ENCODE assay signal across 9 mouse cellular contexts in the genomic region with DNA sequence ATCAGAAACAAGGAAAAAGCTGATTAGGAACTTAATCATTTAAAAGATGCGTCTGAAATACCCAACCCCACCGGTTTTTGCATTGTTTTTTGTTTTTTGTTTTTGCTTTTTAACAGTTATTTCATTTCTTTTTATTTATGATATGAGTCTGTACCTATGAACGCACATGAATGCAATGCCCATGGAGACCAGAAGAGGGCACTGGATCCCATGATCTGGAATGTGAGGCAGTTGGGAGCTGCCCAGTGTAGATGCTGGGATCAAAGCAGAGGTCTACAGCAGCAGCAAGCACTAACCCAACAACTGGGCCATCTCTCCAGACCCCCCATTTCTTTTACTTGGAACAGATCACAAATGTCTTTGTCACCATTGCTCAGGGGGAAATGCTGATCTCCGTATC. TPM values are rescaled to one million over a fixed set of nuclear protein-coding genes. Genes with fewer than 3 reads are reported as not detected.
DNase-seq lines count a peak whose midpoint lies in the region; ATAC-seq lines count a peak whose summit lies in the region.
"Had no signal": no experiment of that assay in that cellular context is flagged by ENCODE, and none has a peak within 500 bp of the region (broad histone marks: within the 10 kb centered on the region; RNA-seq: fewer than 3 reads in every experiment).

No protein-coding gene starts in this region.

- no peak overlapping the region for H3K27ac ChIP-seq in heart, embryonic 12.5 days (ENCODE audit: poor library complexity, severe bottlenecking)
- no peak overlapping the region for H3K27ac ChIP-seq in embryonic facial prominence, embryonic 11.5 days (replicated peaks; ENCODE audit: low read depth, low read length)
- H3K27ac ChIP-seq: embryonic facial prominence, embryonic 13.5 days had no signal

- peak; percentile 76 for DNase-seq in heart, adult 11 months
- DNase-seq in 416B (ENCODE audit: low read depth): peak; percentile 66
- DNase-seq in T-cell, adult 2 months (ENCODE audit: low spot score): peak; percentile 24
- DNase-seq in embryonic facial prominence, embryonic 11.5 days (ENCODE audit: low spot score): peak; percentile 67
- DNase-seq in large intestine, adult 2 months (ENCODE audit: low read depth, low spot score): peak; percentile 53
- DNase-seq in retina, postnatal 7 days (ENCODE audit: low read depth, low spot score): peak; percentile 32
- DNase-seq in right cerebral cortex, postnatal 25 days: no peak

- H3K36me3 ChIP-seq in heart, embryonic 12.5 days: no peaks in the 10 kb centered on the region
- no peaks in the 10 kb centered on the region for H3K36me3 ChIP-seq in embryonic facial prominence, embryonic 11.5 days (replicated peaks; ENCODE audit: control insufficient read depth, insufficient read depth, low read depth, low read length)
- H3K36me3 ChIP-seq: embryonic facial prominence, embryonic 13.5 days had no signal

- no peaks in the 10 kb centered on the region for H3K4me1 ChIP-seq in heart, embryonic 12.5 days (replicated peaks)
- H3K4me1 ChIP-seq in embryonic facial prominence, embryonic 11.5 days (ENCODE audit: control insufficient read depth, insufficient read depth, low read length): no peaks in the 10 kb centered on the region
- H3K4me1 ChIP-seq: embryonic facial prominence, embryonic 13.5 days had no signal

- no peak for ATAC-seq in heart, embryonic 12.5 days (ENCODE audit: insufficient number of reproducible peaks, low FRiP score)
- ATAC-seq in embryonic facial prominence, embryonic 11.5 days (replicated peaks; ENCODE audit: insufficient number of reproducible peaks, low FRiP score, low TSS enrichment, low read depth): no peak

- H3K4me2 ChIP-seq in heart, embryonic 12.5 days: no peak overlapping the region
- H3K4me2 ChIP-seq in embryonic facial prominence, embryonic 11.5 days (ENCODE audit: low read depth, low read length): no peak overlapping the region
- H3K4me2 ChIP-seq: embryonic facial prominence, embryonic 13.5 days had no signal

- no peak overlapping the region for H3K9ac ChIP-seq in heart, embryonic 12.5 days
- no peak overlapping the region for H3K9ac ChIP-seq in embryonic facial prominence, embryonic 11.5 days (replicated peaks; ENCODE audit: low read length)
- H3K9ac ChIP-seq: embryonic facial prominence, embryonic 13.5 days had no signal

- H3K4me3 ChIP-seq in heart, embryonic 12.5 days: no peak overlapping the region
- no peak overlapping the region for H3K4me3 ChIP-seq in embryonic facial prominence, embryonic 11.5 days (ENCODE audit: low read depth, low read length)
- H3K4me3 ChIP-seq: embryonic facial prominence, embryonic 13.5 days had no signal

- H3K27me3 ChIP-seq in heart, embryonic 12.5 days (replicated peaks): no peaks in the 10 kb centered on the region
- H3K27me3 ChIP-seq in embryonic facial prominence, embryonic 11.5 days (ENCODE audit: control insufficient read depth, insufficient read depth, low read length): no peaks in the 10 kb centered on the region
- H3K27me3 ChIP-seq: embryonic facial prominence, embryonic 13.5 days had no signal

- 43% methylated on average over 4 of the region's 4 CpGs for whole genome bisulfite sequencing in heart, embryonic 12.5 days
- 47% methylated on average over 4 of the region's 4 CpGs for WGBS in embryonic facial prominence, embryonic 11.5 days
- 48% methylated on average over 4 of the region's 4 CpGs for WGBS in large intestine, adult 2 months

- H3K9me3 ChIP-seq in heart, embryonic 12.5 days (replicated peaks): no peaks in the 10 kb centered on the region; the same call in 1 of the 2 replicates
- H3K9me3 ChIP-seq in embryonic facial prominence, embryonic 11.5 days (replicated peaks; ENCODE audit: control insufficient read depth, low read length): no peaks in the 10 kb centered on the region
- H3K9me3 ChIP-seq: embryonic facial prominence, embryonic 13.5 days had no signal

RNA-seq across cellular contexts. Expression of a gene that starts 21.9 kb away (rescaled TPM):
- polyA plus RNA-seq in heart, embryonic 12.5 days (2016; fragmentation: Nextera tagmentation; extraction: Ambion mirVana): 0.60 TPM in 1 of 2 replicates, not detected in the other
- not detected in 2 replicates for polyA plus RNA-seq in embryonic facial prominence, embryonic 11.5 days (2014; fragmentation: Nextera tagmentation; extraction: Ambion mirVana)
- not detected in 2 replicates for polyA plus RNA-seq in large intestine, adult 2 months (2012; rRNA removed)

RNA-seq across cellular contexts. Expression of a gene that starts 50.8 kb away (rescaled TPM):
- polyA plus RNA-seq in heart, embryonic 12.5 days (2016; fragmentation: Nextera tagmentation; extraction: Ambion mirVana): 213 and 235 TPM in 2 replicates
- 293 and 315 TPM in 2 replicates for polyA plus RNA-seq in embryonic facial prominence, embryonic 11.5 days (2014; fragmentation: Nextera tagmentation; extraction: Ambion mirVana)
- 14.8 and 18.6 TPM in 2 replicates for polyA plus RNA-seq in large intestine, adult 2 months (2012; rRNA removed)

RNA-seq across cellular contexts. Expression of a gene that starts 50.9 kb away (rescaled TPM):
- 1.4 and 1.6 TPM in 2 replicates for polyA plus RNA-seq in heart, embryonic 12.5 days (2016; fragmentation: Nextera tagmentation; extraction: Ambion mirVana)
- 2.6 and 3.3 TPM in 2 replicates for polyA plus RNA-seq in embryonic facial prominence, embryonic 11.5 days (2014; fragmentation: Nextera tagmentation; extraction: Ambion mirVana)
- polyA plus RNA-seq in large intestine, adult 2 months (2012; rRNA removed): 0.99 and 2.1 TPM in 2 replicates

Comparison
In these comparisons a context has a peak if more than half of its experiments do, and no peak if none do; other contexts are left out.
1. RNA of a gene that starts 50.8 kb away (polyA plus RNA-seq): 293 to 315 TPM in embryonic facial prominence, embryonic 11.5 days and 213 to 235 TPM in heart, embryonic 12.5 days; 14.8 to 18.6 TPM in large intestine, adult 2 months; every median in the first group is over 10 times any median in the second.